Mouse (Mus musculus): ENCODE measurements around the gene Slc7a8. TPM values are rescaled to one million over a fixed set of nuclear protein-coding genes. Genes with fewer than 3 reads are reported as not detected.

Gene Slc7a8
- polyA plus RNA-seq, 1 experiment from 2014 or later, result 30.9 TPM

GRCm38 (mm10) chr14:54728823-54729653 is 52.7 kb downstream of the Slc7a8 start:
- no peak overlapping the region for H3K4me3 ChIP-seq (replicated peaks)
- WGBS, result 77% methylated on average over 13 of the region's 13 CpGs
- peak; percentile 54 for ATAC-seq

GRCm38 (mm10) chr14:54727565-54727964 is 54.2 kb downstream of the Slc7a8 start:
- no peak for ATAC-seq
- H3K27ac ChIP-seq, result no peak overlapping the region
- WGBS, result 70% methylated on average over 5 of the region's 5 CpGs
- no peak overlapping the region for H3K9ac ChIP-seq
- no peaks in the 10 kb centered on the region for H3K4me1 ChIP-seq (replicated peaks)
- H3K9me3 ChIP-seq, result no peaks in the 10 kb centered on the region
- no peaks in the 10 kb centered on the region for H3K36me3 ChIP-seq
- no peaks in the 10 kb centered on the region for H3K27me3 ChIP-seq (replicated peaks)
- no peak overlapping the region for H3K4me2 ChIP-seq (replicated peaks)
- no peak overlapping the region for H3K4me3 ChIP-seq (replicated peaks)

More at GRCm38 (mm10) chr14:54728823-54729653, 52.7 kb downstream of the Slc7a8 start:
- Histone ChIP-seq H3K4me1 (replicated peaks) (no peaks in the 10 kb centered on the region), H3K27me3 (replicated peaks) (no peaks in the 10 kb centered on the region), H3K9me3 (no peaks in the 10 kb centered on the region), H3K9ac (no peak overlapping the region; the same call in 1 of the 2 replicates), H3K4me2 (replicated peaks) (no peak overlapping the region), H3K27ac (peak overlapping the region; percentile 63), H3K36me3 (no peaks in the 10 kb centered on the region)

GRCm38 (mm10) chr14:54724049-54724448 is 57.7 kb downstream of the Slc7a8 start:
- Histone ChIP-seq H3K4me2 (replicated peaks) (no peak overlapping the region), H3K36me3 (no peaks in the 10 kb centered on the region), H3K4me1 (replicated peaks) (no peaks in the 10 kb centered on the region), H3K27me3 (replicated peaks) (no peaks in the 10 kb centered on the region), H3K27ac (no peak overlapping the region), H3K9me3 (no peaks in the 10 kb centered on the region), H3K9ac (no peak overlapping the region), H3K4me3 (replicated peaks) (no peak overlapping the region)
- no peak for ATAC-seq
- 73% methylated on average over 6 of the region's 6 CpGs for WGBS

GRCm38 (mm10) chr14:54721711-54722110 is 60.0 kb downstream of the Slc7a8 start:
- no peak overlapping the region for H3K9ac ChIP-seq
- no peaks in the 10 kb centered on the region for H3K36me3 ChIP-seq
- H3K4me2 ChIP-seq (replicated peaks), result no peak overlapping the region
- 83% methylated on average over 10 of the region's 10 CpGs for WGBS
- ATAC-seq, result no peak
- no peak overlapping the region for H3K4me3 ChIP-seq (replicated peaks)
- H3K27ac ChIP-seq, result no peak overlapping the region
- no peaks in the 10 kb centered on the region for H3K4me1 ChIP-seq (replicated peaks)
- H3K9me3 ChIP-seq, result no peaks in the 10 kb centered on the region
- no peaks in the 10 kb centered on the region for H3K27me3 ChIP-seq (replicated peaks)

GRCm38 (mm10) chr14:54720654-54721350 is 60.9 kb downstream of the Slc7a8 start:
- H3K27ac ChIP-seq, result no peak overlapping the region
- no peak for ATAC-seq

GRCm38 (mm10) chr14:54720041-54720440 is 61.7 kb downstream of the Slc7a8 start:
- Histone ChIP-seq H3K4me3 (replicated peaks) (no peak overlapping the region), H3K27me3 (replicated peaks) (no peaks in the 10 kb centered on the region), H3K4me1 (replicated peaks) (no peaks in the 10 kb centered on the region), H3K4me2 (replicated peaks) (no peak overlapping the region), H3K9ac (no peak overlapping the region), H3K9me3 (no peaks in the 10 kb centered on the region), H3K27ac (no peak overlapping the region), H3K36me3 (no peaks in the 10 kb centered on the region)
- 90% methylated on average over 11 of the region's 11 CpGs for WGBS
- no peak for ATAC-seq

More at GRCm38 (mm10) chr14:54720654-54721350, 60.9 kb downstream of the Slc7a8 start:
- no peaks in the 10 kb centered on the region for H3K9me3 ChIP-seq
- H3K4me1 ChIP-seq (replicated peaks), result no peaks in the 10 kb centered on the region
- 85% methylated on average over 7 of the region's 7 CpGs for WGBS
- H3K9ac ChIP-seq, result no peak overlapping the region
- no peak overlapping the region for H3K4me3 ChIP-seq (replicated peaks)
- H3K4me2 ChIP-seq (replicated peaks), result no peak overlapping the region
- H3K36me3 ChIP-seq, result no peaks in the 10 kb centered on the region
- H3K27me3 ChIP-seq (replicated peaks), result no peaks in the 10 kb centered on the region

- no peak overlapping the region for H3K9ac ChIP-seq
- no peak overlapping the region for H3K27ac ChIP-seq
- no peak overlapping the region for H3K4me2 ChIP-seq (replicated peaks)
- 74% methylated on average over 1 of the region's 1 CpGs for WGBS
- no peaks in the 10 kb centered on the region for H3K9me3 ChIP-seq
- H3K36me3 ChIP-seq, result no peaks in the 10 kb centered on the region
- ATAC-seq, result no peak
- no peaks in the 10 kb centered on the region for H3K27me3 ChIP-seq (replicated peaks)
- 0 out of 2 replicates have a peak, but pooled peaks cover 2% of the 10 kb centered on the region for H3K4me1 ChIP-seq (replicated peaks)
- no peak overlapping the region for H3K4me3 ChIP-seq (replicated peaks)
Observed at GRCm38 (mm10) chr14:54715402-54715801, 66.3 kb downstream of the Slc7a8 start.

- Histone ChIP-seq H3K4me2 (replicated peaks) (peak overlapping the region; percentile 70), H3K4me1 (replicated peaks) (0 out of 2 replicates have a peak, but pooled peaks cover 2% of the 10 kb centered on the region), H3K4me3 (replicated peaks) (peak overlapping the region; percentile 27), H3K27ac (0 out of 2 replicates have a peak overlapping the region, but pooled peaks have one; percentile 9), H3K9ac (no peak overlapping the region; the same call in 1 of the 2 replicates), H3K36me3 (no peaks in the 10 kb centered on the region), H3K27me3 (replicated peaks) (no peaks in the 10 kb centered on the region), H3K9me3 (no peaks in the 10 kb centered on the region)
- ATAC-seq, result peak; percentile 78
- 2% methylated on average over 15 of the region's 15 CpGs for WGBS
Observed at GRCm38 (mm10) chr14:54714617-54715081, 67.1 kb downstream of the Slc7a8 start.

GRCm38 (mm10) chr14:54714121-54714520 is 67.6 kb downstream of the Slc7a8 start:
- H3K4me3 ChIP-seq (replicated peaks), result peak overlapping the region; percentile 27
- peak; percentile 58 for ATAC-seq
- no peaks in the 10 kb centered on the region for H3K36me3 ChIP-seq
- WGBS, result under 1% methylated on average over 13 of the region's 13 CpGs
- peak overlapping the region; percentile 70 for H3K4me2 ChIP-seq (replicated peaks)
- no peaks in the 10 kb centered on the region for H3K9me3 ChIP-seq
- no peak overlapping the region; the same call in 1 of the 2 replicates for H3K9ac ChIP-seq
- 0 out of 2 replicates have a peak, but pooled peaks cover 2% of the 10 kb centered on the region for H3K4me1 ChIP-seq (replicated peaks)
- no peak overlapping the region for H3K27ac ChIP-seq
- H3K27me3 ChIP-seq (replicated peaks), result no peaks in the 10 kb centered on the region

GRCm38 (mm10) chr14:54712861-54713260 is 68.9 kb downstream of the Slc7a8 start:
- Histone ChIP-seq H3K4me1 (replicated peaks) (0 out of 2 replicates have a peak, but pooled peaks cover 2% of the 10 kb centered on the region), H3K4me2 (replicated peaks) (no peak overlapping the region), H3K9ac (no peak overlapping the region), H3K36me3 (no peaks in the 10 kb centered on the region), H3K4me3 (replicated peaks) (no peak overlapping the region), H3K9me3 (no peaks in the 10 kb centered on the region), H3K27me3 (replicated peaks) (no peaks in the 10 kb centered on the region), H3K27ac (0 out of 2 replicates have a peak overlapping the region, but pooled peaks have one; percentile 13)
- WGBS, result 56% methylated on average over 8 of the region's 8 CpGs
- ATAC-seq, result no peak

- WGBS, result 91% methylated on average over 7 of the region's 7 CpGs
- H3K9me3 ChIP-seq, result no peaks in the 10 kb centered on the region
- H3K4me3 ChIP-seq (replicated peaks), result no peak within 1 kb of the TSS
- H3K4me2 ChIP-seq (replicated peaks), result no peak within 1 kb of the TSS
- no peaks in the 10 kb centered on the region for H3K36me3 ChIP-seq
- no peak for ATAC-seq
- 0 out of 2 replicates have a peak, but pooled peaks cover 2% of the 10 kb centered on the region for H3K4me1 ChIP-seq (replicated peaks)
- H3K27me3 ChIP-seq (replicated peaks), result no peaks in the 10 kb centered on the region
- 0 out of 2 replicates have a peak within 1 kb of the TSS, but pooled peaks have one; percentile 13 for H3K27ac ChIP-seq
- H3K9ac ChIP-seq, result no peak within 1 kb of the TSS
Observed at GRCm38 (mm10) chr14:54712074-54712473, 69.7 kb downstream of the Slc7a8 start, which contains the start of gene Cebpe. Gene Cebpe, minus strand, starts transcription at chr14:54712174.

GRCm38 (mm10) chr14:54709054-54709453 is 72.7 kb downstream of the Slc7a8 start:
- ATAC-seq, result no peak
- Histone ChIP-seq H3K9me3 (no peaks in the 10 kb centered on the region), H3K9ac (no peak overlapping the region), H3K27me3 (replicated peaks) (no peaks in the 10 kb centered on the region), H3K4me1 (replicated peaks) (0 out of 2 replicates have a peak, but pooled peaks cover 4% of the 10 kb centered on the region), H3K4me3 (replicated peaks) (no peak overlapping the region), H3K27ac (no peak overlapping the region), H3K4me2 (replicated peaks) (no peak overlapping the region), H3K36me3 (no peaks in the 10 kb centered on the region)
- WGBS, result 70% methylated on average over 9 of the region's 9 CpGs

Measured in intestine, embryonic 15.5 days (tissue).